Mouse (Mus musculus): ENCODE results near the gene Ccpg1. TPM values are rescaled to one million over a fixed set of nuclear protein-coding genes. Genes with fewer than 3 reads are reported as not detected.

The Ccpg1 gene
- total RNA-seq (2022): 100 to 1,000 TPM in 1 of 4 experiments, 10 to 100 TPM in 3; 78.5 to 101 (median 82.0) TPM

DNA sequence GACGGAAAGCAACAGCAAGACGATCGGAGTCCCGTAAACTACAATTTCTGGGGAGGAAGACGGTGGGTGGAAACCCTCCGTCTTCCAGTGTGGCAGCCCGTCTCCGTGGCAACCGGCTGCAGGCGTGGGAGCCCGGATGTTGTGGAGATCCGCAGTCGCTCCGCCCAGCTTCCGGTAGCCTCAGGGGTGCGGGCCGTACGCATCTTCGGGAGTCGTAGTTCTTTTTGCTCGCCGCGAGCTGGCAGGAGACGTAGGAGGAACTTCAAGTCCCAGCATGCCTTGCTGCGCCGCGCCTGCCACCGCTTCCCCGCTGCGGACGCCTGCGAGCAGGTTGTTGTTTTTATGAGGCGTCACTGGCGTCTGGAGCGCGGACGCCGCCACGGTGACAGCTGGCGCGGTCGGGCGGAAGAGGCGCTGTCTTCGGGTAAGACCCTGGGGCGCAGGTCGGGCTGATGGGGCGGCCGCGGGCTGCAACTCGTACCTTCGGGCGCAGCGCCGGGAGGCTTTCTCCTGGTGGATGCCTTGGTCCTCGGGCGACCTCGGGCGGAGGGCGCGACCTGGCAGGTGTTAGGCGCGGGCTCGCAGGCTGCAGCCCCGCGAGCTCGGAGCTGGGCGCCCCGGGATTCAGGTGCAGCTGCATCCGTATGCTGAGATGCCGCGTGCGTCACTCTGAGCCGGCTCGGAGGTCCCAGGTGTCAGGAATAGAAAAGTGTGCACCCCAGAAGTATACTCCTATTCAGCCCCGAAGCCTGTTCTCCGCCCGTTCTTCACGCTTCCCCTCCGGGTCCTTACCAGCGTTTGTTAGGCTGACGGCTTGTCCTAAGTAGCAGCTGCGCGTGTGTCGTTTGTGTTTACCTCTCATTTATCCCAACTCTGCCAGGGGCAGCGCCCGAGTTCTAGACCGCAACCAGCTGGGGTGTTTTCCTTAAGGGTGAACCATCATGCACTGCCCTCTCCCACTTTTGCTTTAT lies at the start of gene Ccpg1, which contains the start of gene Ccpg1os:
Ccpg1 (plus strand) TSS at position 180 of the 971 bp plus-strand sequence.
Ccpg1os (minus strand) TSS at position 133 of the 971 bp plus-strand sequence.
- DNase-seq (ENCODE audit: low spot score in 2 of 2): peak; percentile 95 to 96

DNA sequence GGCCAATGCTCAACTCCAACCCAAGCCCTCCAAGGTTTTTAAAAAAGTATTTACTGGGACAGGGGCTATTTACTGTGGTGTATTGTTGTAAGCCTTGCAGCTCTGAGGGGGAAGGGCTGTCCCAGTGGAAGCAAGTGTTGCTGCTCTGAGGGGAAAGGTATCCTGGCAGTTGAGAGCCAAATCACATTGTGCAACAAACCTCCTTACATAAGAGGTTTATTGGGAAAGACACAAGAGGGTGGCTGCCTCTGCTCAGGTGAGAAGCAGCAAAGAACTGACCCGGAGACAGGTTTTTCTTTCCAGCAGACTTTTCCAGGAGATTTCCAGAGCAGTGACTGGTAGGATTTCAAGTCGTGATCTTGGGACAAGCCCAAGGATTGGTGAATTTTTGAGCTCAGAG lies 48.9 kb upstream of the Ccpg1 start:
- DNase-seq (ENCODE audit: low spot score in 2 of 2): no peak

DNA sequence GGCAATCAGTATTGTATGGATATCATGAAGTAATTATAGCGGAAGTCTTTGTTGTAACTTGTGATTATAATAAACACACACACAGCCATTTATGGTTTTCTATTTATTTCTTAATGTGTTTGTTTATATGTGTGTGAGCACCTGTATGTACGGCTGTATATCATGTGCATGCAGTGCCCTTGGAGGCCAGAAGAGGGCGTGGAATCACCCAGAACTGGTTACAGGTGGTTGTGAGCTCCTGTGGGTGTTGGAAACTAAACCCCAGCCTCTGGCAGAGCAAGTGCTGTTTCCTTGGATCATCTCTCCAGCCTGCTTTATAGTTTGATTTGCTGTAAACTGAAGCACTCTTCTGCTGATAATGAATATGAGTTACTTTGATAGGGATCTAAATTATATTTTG lies 41.8 kb upstream of the Ccpg1 start:
- no peak for DNase-seq (ENCODE audit: low spot score in 2 of 2)

- DNase-seq (ENCODE audit: low spot score in 2 of 2): no peak
Measured at GRCm38 (mm10) chr9:72944286-72944685, 40.9 kb upstream of the Ccpg1 start.

GRCm38 (mm10) chr9:72947010-72947409 lies 38.2 kb upstream of the Ccpg1 start:
- DNase-seq (ENCODE audit: low spot score in 2 of 2): no peak

DNA sequence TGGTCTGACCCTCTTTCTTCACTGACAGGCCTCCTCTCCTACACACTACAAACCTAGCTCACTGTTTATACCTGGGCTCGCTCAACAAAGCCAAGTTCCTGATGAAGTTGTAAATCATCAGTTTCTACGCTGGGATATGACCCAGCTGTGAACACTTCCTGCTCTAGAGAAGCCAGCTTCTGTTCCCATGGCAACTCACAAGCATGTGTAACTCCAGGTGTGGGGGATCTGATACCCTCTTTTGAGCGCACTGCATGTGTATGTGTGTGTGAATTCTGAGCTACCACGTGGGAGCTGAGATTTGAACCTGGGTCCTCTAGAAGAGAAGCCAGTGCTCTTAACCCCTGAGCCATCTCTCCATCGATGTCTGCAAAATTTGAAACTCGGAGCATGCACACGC lies 35.7 kb upstream of the Ccpg1 start:
- no peak for DNase-seq (ENCODE audit: low spot score in 2 of 2)

DNA sequence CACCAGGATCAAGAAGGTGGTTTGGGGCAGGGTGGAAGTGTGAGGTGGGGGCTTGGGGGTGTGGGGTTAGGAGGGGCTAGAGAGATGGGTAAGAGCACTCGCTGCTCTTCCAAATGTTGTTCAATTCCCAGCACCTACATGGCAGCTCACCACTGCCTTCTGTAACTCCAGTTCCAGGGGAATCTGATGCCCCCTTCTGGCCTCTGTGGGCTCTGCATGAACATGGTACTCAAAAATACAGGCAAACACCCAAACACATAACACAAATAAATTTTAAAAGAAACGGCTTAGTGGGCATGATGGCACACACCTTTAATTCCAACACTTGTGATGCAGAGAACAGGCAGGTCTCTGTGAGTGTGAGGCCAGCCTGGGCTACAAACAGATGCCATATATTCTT lies 30.5 kb upstream of the Ccpg1 start:
- DNase-seq (ENCODE audit: low spot score in 2 of 2): no peak

DNA sequence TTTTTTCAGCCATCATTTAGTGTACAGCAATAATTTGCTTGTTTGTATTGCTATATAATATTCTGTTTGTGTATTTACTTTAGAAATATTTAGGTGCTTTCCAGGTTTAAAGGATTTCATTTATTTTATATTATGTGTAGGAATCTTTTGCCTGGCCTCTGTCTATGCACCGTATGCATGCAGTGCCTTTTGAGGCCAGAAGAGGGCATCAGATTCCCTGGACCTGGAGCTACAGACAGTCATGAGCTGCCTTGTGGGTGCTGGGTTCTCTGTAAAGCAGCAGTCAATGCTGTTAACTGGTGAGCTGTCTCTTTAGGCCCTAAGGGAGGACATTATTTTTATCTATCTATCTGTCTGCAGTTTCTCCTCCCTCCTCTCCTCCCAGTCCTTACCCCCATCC lies 29.7 kb upstream of the Ccpg1 start:
- DNase-seq (ENCODE audit: low spot score in 2 of 2): no peak

GRCm38 (mm10) chr9:72958521-72959450 lies 26.4 kb upstream of the Ccpg1 start, which contains the start of the genes Dyx1c1 and Gm44503:
Gene Dyx1c1 (plus strand): TSS chr9:72958785.
Gene Gm44503 (plus strand): TSS chr9:72958852.
- DNase-seq (ENCODE audit: low spot score in 2 of 2): peak; percentile 50 to 63

- DNase-seq (ENCODE audit: low spot score in 2 of 2): no peak
Measured at GRCm38 (mm10) chr9:72961346-72961745, 23.9 kb upstream of the Ccpg1 start.

GRCm38 (mm10) chr9:72961959-72962358 lies 23.3 kb upstream of the Ccpg1 start:
- DNase-seq (ENCODE audit: low spot score in 2 of 2): no peak

DNA sequence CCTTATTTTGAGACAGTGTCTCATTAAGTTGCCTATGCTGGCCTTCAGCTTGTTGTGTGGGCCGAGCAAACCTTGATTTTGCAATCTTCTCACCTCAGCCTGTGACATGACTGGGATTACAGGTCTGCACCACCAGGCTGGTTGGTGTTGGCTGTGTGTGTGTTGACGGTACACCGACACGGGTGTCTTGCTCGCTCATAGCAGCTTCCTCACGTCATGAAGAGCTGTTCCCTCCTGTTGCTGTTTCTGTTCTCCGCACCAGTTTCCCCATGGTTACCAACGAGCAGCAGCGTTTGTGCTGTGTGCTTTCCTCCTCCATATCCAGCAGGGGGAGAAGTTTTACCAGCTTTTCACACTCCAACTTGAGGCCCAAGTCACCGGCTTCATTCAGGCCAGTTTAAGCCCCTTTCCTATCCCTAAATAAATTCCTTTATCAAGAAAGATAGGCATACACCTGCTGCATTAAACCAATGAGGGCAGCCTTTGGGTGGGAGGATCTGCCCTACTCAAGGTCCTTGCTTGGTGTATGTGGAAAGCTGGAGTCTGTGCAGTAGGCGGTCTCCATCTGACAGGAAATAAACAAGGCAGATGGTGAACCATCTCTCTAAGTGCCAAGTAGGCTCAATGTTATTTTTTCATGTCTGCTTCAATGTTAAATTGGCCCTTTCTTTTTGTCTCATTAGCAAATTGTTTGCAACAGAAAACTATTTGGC lies 16.7 kb upstream of the Ccpg1 start:
- DNase-seq (ENCODE audit: low spot score in 2 of 2): no peak

DNA sequence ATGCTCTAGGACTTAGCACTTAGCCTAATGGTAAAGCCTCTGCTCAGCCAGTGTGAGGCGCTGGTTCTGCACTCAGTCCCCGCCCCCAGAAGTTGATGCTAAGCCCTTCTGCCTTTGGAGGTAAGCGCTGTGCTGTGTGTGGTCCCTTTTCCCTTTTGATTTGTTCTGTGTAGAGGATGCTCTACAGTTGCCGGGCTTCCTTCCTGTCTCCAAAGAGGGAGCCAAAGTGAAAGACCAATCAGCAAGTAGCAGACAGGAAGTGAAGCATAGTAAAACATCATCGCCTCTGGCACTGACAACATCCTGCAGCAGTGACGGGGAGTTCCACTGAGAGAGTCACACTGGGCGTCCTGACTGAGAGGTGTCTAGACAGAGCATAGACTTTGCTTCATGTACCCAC lies 15.4 kb upstream of the Ccpg1 start:
- DNase-seq (ENCODE audit: low spot score in 2 of 2): no peak

DNA sequence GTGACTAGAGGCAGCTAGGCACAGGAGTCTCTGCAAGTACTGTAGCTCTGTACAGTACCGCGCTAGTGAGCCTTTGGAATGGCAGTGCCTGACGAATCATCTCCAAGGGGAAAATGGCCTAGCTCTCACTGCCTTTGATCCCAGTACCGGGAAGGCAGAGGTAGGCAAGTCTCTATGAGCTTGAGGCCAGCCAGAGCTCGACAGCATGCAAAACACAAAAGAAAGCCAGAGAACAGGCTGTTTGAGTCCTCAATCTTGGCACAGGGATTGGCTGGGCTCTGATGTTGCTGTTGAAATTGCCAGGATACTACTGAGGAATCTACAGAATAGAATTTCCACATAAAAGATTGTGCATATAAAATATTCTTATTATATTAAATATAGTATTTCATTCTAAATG lies 12.8 kb upstream of the Ccpg1 start:
- no peak for DNase-seq (ENCODE audit: low spot score in 2 of 2)

DNA sequence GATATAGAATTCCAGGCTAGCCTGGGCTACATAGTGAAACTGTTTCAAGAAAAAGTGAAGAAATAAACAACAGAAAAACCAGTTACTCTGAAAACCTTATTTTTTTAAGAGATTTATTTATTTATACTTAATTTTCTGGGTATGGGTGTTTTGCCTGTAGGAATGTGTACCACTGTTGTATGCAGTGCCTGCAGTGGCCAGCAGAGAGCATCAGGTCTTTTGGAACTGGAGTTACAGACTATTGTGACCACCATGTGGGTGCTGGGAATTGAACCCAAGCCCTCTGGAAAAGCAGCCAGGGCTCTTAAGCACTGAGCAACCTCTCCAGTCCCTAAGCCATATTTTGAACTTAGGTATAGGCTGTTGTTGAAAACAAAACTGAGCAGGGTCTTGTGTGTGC lies 12.2 kb upstream of the Ccpg1 start:
- no peak for DNase-seq (ENCODE audit: low spot score in 2 of 2)

- no peak for DNase-seq (ENCODE audit: low spot score in 2 of 2)
Measured at GRCm38 (mm10) chr9:72974734-72975133, 10.5 kb upstream of the Ccpg1 start.

- no peak for DNase-seq (ENCODE audit: low spot score in 2 of 2)
Measured at GRCm38 (mm10) chr9:72975242-72975641, 10.0 kb upstream of the Ccpg1 start.

GRCm38 (mm10) chr9:72983066-72983465 lies 2.2 kb upstream of the Ccpg1 start:
- no peak for DNase-seq (ENCODE audit: low spot score in 2 of 2)

GRCm38 (mm10) chr9:72987703-72988102 lies 2.5 kb downstream of the Ccpg1 start:
- DNase-seq (ENCODE audit: low spot score in 2 of 2): no peak

- no peak for DNase-seq (ENCODE audit: low spot score in 2 of 2)
Measured at GRCm38 (mm10) chr9:72988706-72989105, 3.5 kb downstream of the Ccpg1 start.

GRCm38 (mm10) chr9:72991420-72991819 lies 6.2 kb downstream of the Ccpg1 start:
- no peak for DNase-seq (ENCODE audit: low spot score in 2 of 2)
